Mouse (Mus musculus): ENCODE measurements around the gene Cryba4. TPM values are rescaled to one million over a fixed set of nuclear protein-coding genes. Genes with fewer than 3 reads are reported as not detected.
A peak's percentile ranks its signal among the peaks of the same experiment; 100 is the strongest.

The Cryba4 gene
- total RNA-seq, 2 experiments from 2014 or later: 0.86 TPM; not detected in 1

- Histone ChIP-seq H3K27ac (no peak overlapping the region), H3K4me3 (no peak overlapping the region)
- TF ChIP-seq CTCF (IDR thresholded peaks at IDR 0.05): no peak
- intact Hi-C loops (cut with DNase I): loop anchor here (10.0 kb wide), 1 partner anchor 208 kb away; no protein-coding TSS in a partner anchor
- DNase-seq: no peak
Observed at GRCm38 (mm10) chr5:112217031-112217430, 35.3 kb downstream of the Cryba4 start.

GRCm38 (mm10) chr5:112216335-112216734 is 36.0 kb downstream of the Cryba4 start:
- H3K27ac ChIP-seq: 0 out of 2 replicates have a peak overlapping the region, but pooled peaks have one; percentile 51
- intact Hi-C loops (cut with DNase I): loop anchor here (10.0 kb wide), 1 partner anchor 208 kb away; no protein-coding TSS in a partner anchor
- no peak for TF ChIP-seq CTCF (IDR thresholded peaks at IDR 0.05)
- DNase-seq: no peak
- H3K4me3 ChIP-seq: no peak overlapping the region

- intact Hi-C loops (cut with DNase I): loop anchor here (10.0 kb wide), 1 partner anchor 209 kb away; no protein-coding TSS in a partner anchor
- Histone ChIP-seq H3K4me3 (peak overlapping the region; percentile 33), H3K27ac (peak overlapping the region; percentile 51)
- no peak for DNase-seq
- no peak for TF ChIP-seq CTCF (IDR thresholded peaks at IDR 0.05)
Observed at GRCm38 (mm10) chr5:112215801-112216251, 36.5 kb downstream of the Cryba4 start.

GRCm38 (mm10) chr5:112215291-112215751 is 37.0 kb downstream of the Cryba4 start:
- Histone ChIP-seq H3K27ac (peak overlapping the region; percentile 51), H3K4me3 (peak overlapping the region; percentile 33)
- no peak for DNase-seq
- intact Hi-C loops (cut with DNase I): loop anchor here (10.0 kb wide), 1 partner anchor 209 kb away; no protein-coding TSS in a partner anchor
- TF ChIP-seq CTCF (IDR thresholded peaks at IDR 0.05): no peak

- intact Hi-C loops (cut with DNase I): loop anchor here (10.0 kb wide), 1 partner anchor 210 kb away; no protein-coding TSS in a partner anchor
- DNase-seq: peak; percentile 44
- H3K4me3 ChIP-seq: no peak overlapping the region
- no peak overlapping the region for H3K27ac ChIP-seq
- TF ChIP-seq CTCF (IDR thresholded peaks at IDR 0.05): peak; percentile 71
Observed at GRCm38 (mm10) chr5:112214419-112214818, 37.9 kb downstream of the Cryba4 start.

GRCm38 (mm10) chr5:112213331-112214240 is 38.7 kb downstream of the Cryba4 start:
- TF ChIP-seq CTCF (IDR thresholded peaks at IDR 0.05): no peak
- intact Hi-C loops (cut with DNase I): loop anchor here (10.0 kb wide), 1 partner anchor 211 kb away; no protein-coding TSS in a partner anchor
- DNase-seq: no peak
- no peak overlapping the region for H3K27ac ChIP-seq
- H3K4me3 ChIP-seq: no peak overlapping the region

- Histone ChIP-seq H3K4me3 (no peak overlapping the region), H3K27ac (no peak overlapping the region)
- no peak for DNase-seq
- intact Hi-C loops (cut with DNase I): loop anchor here (10.0 kb wide), 1 partner anchor 212 kb away; no protein-coding TSS in a partner anchor
- TF ChIP-seq CTCF (IDR thresholded peaks at IDR 0.05): no peak
Observed at GRCm38 (mm10) chr5:112212711-112213264, 39.5 kb downstream of the Cryba4 start.

- H3K27ac ChIP-seq: no peak overlapping the region
- intact Hi-C loops (cut with DNase I): loop anchor here (10.0 kb wide), 1 partner anchor 213 kb away; no protein-coding TSS in a partner anchor
- no peak for TF ChIP-seq CTCF (IDR thresholded peaks at IDR 0.05)
- no peak for DNase-seq
- H3K4me3 ChIP-seq: no peak overlapping the region
Observed at GRCm38 (mm10) chr5:112211911-112212310, 40.4 kb downstream of the Cryba4 start.

GRCm38 (mm10) chr5:112210104-112210503 is 42.2 kb downstream of the Cryba4 start:
- Histone ChIP-seq H3K4me3 (no peak overlapping the region), H3K27ac (no peak overlapping the region)
- peak; percentile 55 for DNase-seq
- peak; percentile 95; the same call in 1 of the 2 replicates for TF ChIP-seq CTCF (IDR thresholded peaks at IDR 0.05)
- intact Hi-C loops (cut with DNase I): loop anchor here (10.0 kb wide), 1 partner anchor 215 kb away; no protein-coding TSS in a partner anchor

GRCm38 (mm10) chr5:112208321-112208720 is 44.0 kb downstream of the Cryba4 start:
- no peak for TF ChIP-seq CTCF (IDR thresholded peaks at IDR 0.05)
- H3K27ac ChIP-seq: no peak overlapping the region
- no peak overlapping the region for H3K4me3 ChIP-seq
- intact Hi-C loops (cut with DNase I): no loop called here
- no peak for DNase-seq

GRCm38 (mm10) chr5:112206543-112207255 is 45.6 kb downstream of the Cryba4 start:
- TF ChIP-seq CTCF (IDR thresholded peaks at IDR 0.05): no peak
- no peak overlapping the region for H3K27ac ChIP-seq
- intact Hi-C loops (cut with DNase I): no loop called here
- H3K4me3 ChIP-seq: no peak overlapping the region
- no peak for DNase-seq

- no peak for TF ChIP-seq CTCF (IDR thresholded peaks at IDR 0.05)
- intact Hi-C loops (cut with DNase I): no loop called here
- no peak overlapping the region for H3K4me3 ChIP-seq
- no peak for DNase-seq
- H3K27ac ChIP-seq: no peak overlapping the region
Observed at GRCm38 (mm10) chr5:112199656-112200055, 52.7 kb downstream of the Cryba4 start.

Other genes starting within 250 kb of the Cryba4 start
- gene Crybb1, start 3.3 kb upstream of the Cryba4 start, total RNA-seq (2021): 1 to 10 TPM; 1.6 to 3.7 TPM
- 10 to 100 TPM; 12.6 to 25.4 TPM for gene Tpst2, start 24.2 kb upstream of the Cryba4 start, total RNA-seq (2021)
- 10 to 100 TPM; 10.6 to 15.5 TPM for gene Tfip11, start 73.8 kb upstream of the Cryba4 start, total RNA-seq (2021)
- 1 to 10 TPM; 4.2 to 5.6 TPM for gene Srrd, start 90.5 kb upstream of the Cryba4 start, total RNA-seq (2021)
- 1 to 10 TPM; 4.3 to 6.3 TPM for gene Hps4, start 90.6 kb upstream of the Cryba4 start, total RNA-seq (2021)
- not detected for gene Gm6583, start 103.5 kb upstream of the Cryba4 start, total RNA-seq (2021)
- gene Asphd2, start 142.3 kb upstream of the Cryba4 start, total RNA-seq (2021): under 1 TPM; 0.17 to 0.18 TPM
- gene Gm6588, start 196.9 kb upstream of the Cryba4 start, total RNA-seq (2021): not detected